Mouse (Mus musculus) 3134 (cell line): ENCODE results near the gene CK137956.

ENCODE experiments used
- DNase-seq: peaks from one replicate; pipeline ENCODE4 v3.0.0-alpha.2; 2011; ENCODE audit warnings: low spot score; ENCODE audit not compliant: insufficient read length; ENCODE audit errors: extremely low read depth

CK137956 gene

GRCm38 (mm10) chr4:127935369-127935768, 35.4 kb downstream of the CK137956 start:
- DNase-seq, result no peak

- no peak for DNase-seq
These were observed 57.2 kb downstream of the CK137956 start for GRCm38 (mm10) chr4:127913551-127913950.

GRCm38 (mm10) chr4:127907151-127907550, 63.6 kb downstream of the CK137956 start:
- no peak for DNase-seq

DNA sequence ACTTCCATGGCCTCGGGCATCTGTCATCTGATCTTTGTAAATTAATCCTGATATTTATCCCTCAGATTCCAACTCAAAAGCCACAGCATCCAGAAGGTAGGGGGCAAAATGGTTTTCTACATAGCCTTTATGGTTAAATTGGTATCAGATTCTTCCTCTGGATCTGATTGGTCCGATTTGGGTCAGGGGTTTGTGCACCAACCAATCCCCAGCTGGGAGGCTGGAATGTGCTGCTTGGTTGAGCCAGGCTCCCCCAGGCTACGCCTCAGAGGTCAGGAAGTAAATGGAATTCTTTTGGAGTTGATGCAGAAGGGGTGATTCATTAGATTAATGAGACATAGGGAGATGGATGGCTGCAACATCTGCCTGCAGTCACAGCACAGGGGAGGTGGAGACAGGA, 66.8 kb downstream of the CK137956 start:
- no peak for DNase-seq

DNA sequence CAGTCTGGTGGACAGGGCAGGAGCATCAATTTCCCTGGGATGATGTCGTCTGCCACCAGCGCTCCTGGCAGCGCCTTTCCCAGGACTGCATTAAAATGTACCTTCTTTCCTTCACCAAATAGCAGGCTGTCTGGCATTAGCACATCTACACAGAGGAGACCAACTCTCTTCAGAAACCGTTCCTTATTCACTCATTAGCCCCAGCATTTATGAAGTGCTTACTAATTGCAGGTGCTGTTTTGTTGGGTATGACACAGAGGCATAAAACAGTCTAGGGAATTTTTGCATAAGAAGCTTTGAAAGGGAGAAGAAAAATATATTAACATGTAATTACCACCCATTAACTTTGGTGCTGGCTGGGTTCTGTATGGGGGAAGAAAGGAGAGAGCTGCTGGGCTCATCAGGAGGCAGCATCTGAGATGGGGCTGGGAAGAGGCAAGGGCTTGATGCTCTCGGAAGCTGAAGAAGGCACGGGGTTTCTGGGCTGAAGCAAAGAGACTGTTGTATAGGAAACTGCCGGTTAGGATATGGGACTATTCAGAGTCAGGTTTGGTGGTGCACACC, 69.8 kb downstream of the CK137956 start:
- no peak for DNase-seq

DNA sequence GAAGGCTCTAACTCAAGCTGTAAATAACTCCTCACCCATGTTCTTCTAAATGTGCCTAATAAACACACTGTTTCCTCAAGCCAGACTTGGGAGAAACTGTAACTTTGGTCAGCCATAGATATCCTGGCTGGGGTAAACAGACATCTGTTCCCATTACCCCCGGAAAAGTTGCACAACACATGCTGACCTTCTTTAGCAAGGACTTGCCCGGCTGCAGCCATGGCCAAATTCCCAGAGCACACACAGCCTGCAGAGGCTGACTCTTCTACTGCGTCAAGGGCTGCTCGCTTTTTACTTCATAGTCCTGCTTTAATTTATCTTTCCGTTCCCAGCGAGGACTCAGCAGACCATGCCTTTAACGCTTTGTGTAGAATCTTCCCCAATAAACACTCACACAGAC, 81.7 kb downstream of the CK137956 start:
- no peak for DNase-seq

DNA sequence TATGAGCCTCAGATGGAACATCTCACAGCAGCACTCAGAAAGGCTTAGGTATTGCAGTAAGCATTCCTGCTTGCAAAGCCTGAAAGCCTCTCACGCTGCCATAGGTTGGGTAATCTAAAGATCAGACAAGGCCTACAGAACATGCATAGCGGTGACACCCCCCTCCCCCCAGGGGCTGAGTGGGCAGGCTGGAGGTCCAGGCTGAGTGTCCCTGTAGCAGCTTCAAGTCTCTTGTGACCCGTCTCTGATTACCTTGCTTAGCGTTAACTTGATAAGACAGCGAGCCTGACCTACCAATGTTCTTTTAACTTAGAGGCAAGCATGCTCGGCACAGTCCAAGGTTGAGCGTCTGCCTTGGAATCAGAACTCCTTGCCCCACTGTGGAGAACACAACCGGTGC, 91.8 kb downstream of the CK137956 start:
- DNase-seq, result no peak
